Mouse (Mus musculus): Measurements from ENCODE around the gene Olfr998.

GRCm38 (mm10) chr2:85560226-85560625, 28.5 kb upstream of the Olfr998 start:
- TF ChIP-seq CTCF (IDR thresholded peaks at IDR 0.05; ENCODE audit: borderline replicate concordance, insufficient read depth, low read depth, low read length) (no peak), POLR2A (IDR thresholded peaks at IDR 0.05; ENCODE audit: borderline replicate concordance, insufficient read depth, low read length) (no peak)
